Mouse (Mus musculus): ENCODE results near the gene Pnma1. TPM values are rescaled to one million over a fixed set of nuclear protein-coding genes. Genes with fewer than 3 reads are reported as not detected.

Pnma1 gene
- polyA plus RNA-seq, 1 experiment = 0.04 TPM

DNA sequence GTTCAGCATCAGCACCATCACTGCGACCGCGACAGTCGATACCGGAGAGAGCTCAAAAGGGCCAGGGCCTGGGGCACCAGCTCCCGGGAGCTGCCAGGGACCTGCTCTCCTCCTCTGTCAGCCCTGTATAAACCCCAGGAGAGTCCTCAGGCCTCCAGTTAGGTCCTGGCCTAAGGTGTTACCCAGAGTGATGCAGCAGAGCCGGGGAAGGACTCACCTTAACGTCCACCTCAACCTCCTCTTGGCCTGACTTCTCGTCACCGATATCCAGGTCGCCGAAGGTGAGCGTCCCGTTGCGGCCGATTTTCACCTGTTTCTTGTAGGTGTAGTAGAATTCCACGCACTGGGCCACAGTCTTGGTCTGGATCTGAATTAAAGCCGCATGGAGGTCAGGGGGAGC lies 7.9 kb upstream of the Pnma1 start:
- Histone ChIP-seq H3K36me3 (replicated peaks; ENCODE audit: low read length) (peaks cover 99% of the 10 kb centered on the region), H3K9me3 (no peaks in the 10 kb centered on the region), H3K4me1 (peaks cover 34% of the 10 kb centered on the region), H3K27me3 (replicated peaks) (no peaks in the 10 kb centered on the region), H3K4me3 (replicated peaks) (no peak overlapping the region)
- TF ChIP-seq GATA1 (IDR thresholded peaks at IDR 0.05; ENCODE audit: borderline replicate concordance, low read length) (no peak), FLI1 (IDR thresholded peaks at IDR 0.05; ENCODE audit: low read length) (no peak)

DNA sequence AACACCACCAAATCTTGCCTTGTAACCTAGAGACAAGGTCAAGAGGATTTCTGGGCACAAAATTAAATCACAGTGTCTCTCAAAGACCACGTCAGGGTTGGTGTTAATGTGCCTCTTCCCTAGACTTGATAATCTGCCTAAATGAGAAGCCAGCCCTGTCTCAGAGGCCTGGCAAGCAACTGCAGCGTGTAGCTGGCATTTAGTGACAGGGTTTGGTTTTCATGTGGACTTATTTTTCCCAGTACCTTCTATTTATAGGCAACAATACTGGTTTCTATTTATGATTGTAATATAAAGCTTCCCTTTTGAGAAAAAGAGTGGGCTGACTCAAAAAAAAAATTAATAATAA lies 7.2 kb upstream of the Pnma1 start:
- TF ChIP-seq FLI1 (IDR thresholded peaks at IDR 0.05; ENCODE audit: low read length) (no peak), GATA1 (IDR thresholded peaks at IDR 0.05; ENCODE audit: borderline replicate concordance, low read length) (no peak)
- no peaks in the 10 kb centered on the region for H3K27me3 ChIP-seq (replicated peaks)
- H3K4me1 ChIP-seq = peaks cover 37% of the 10 kb centered on the region
- H3K9me3 ChIP-seq = no peaks in the 10 kb centered on the region
- peaks cover 99% of the 10 kb centered on the region for H3K36me3 ChIP-seq (replicated peaks; ENCODE audit: low read length)
- H3K4me3 ChIP-seq (replicated peaks) = no peak overlapping the region

DNA sequence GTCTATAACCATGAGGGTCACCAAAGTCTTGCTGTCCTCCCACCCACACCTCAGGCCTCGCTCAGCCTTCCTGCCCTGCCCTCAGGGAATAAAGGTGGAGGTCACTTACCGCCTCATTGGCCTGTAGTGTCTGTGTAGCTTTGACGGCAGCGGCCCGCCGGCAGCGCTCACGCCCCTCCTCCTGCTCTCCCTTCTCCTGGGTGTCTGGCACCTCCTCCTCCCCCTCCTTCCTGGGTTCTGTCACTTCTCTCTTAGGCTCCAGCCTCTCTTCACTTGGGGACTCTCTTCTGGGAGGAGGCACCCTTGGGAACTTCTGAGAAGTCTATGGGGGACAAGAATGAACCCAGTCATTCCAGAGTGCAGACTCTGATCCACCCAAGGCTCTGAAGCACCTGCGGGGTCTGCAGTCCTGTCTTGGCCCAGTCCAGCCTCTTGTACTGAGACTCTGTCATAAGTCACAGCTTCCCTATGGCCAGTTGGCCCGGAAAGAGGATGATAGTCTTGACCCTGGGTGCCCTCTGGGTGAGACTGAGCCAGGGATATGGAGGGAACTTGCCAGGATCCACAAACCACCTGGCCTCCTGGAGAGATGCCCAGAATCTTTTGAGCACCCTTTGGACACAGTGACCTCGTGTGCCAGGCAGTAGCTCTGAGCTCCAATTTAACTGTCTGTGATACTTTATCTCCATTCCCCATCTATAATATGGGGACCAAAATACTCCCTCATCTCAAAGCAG lies 6.7 kb upstream of the Pnma1 start:
- no peak overlapping the region for H3K4me3 ChIP-seq (replicated peaks)
- peaks cover 39% of the 10 kb centered on the region for H3K4me1 ChIP-seq
- no peaks in the 10 kb centered on the region for H3K27me3 ChIP-seq (replicated peaks)
- H3K9me3 ChIP-seq = no peaks in the 10 kb centered on the region
- peaks cover 99% of the 10 kb centered on the region for H3K36me3 ChIP-seq (replicated peaks; ENCODE audit: low read length)
- TF ChIP-seq FLI1 (IDR thresholded peaks at IDR 0.05; ENCODE audit: low read length) (no peak), GATA1 (IDR thresholded peaks at IDR 0.05; ENCODE audit: borderline replicate concordance, low read length) (no peak)

DNA sequence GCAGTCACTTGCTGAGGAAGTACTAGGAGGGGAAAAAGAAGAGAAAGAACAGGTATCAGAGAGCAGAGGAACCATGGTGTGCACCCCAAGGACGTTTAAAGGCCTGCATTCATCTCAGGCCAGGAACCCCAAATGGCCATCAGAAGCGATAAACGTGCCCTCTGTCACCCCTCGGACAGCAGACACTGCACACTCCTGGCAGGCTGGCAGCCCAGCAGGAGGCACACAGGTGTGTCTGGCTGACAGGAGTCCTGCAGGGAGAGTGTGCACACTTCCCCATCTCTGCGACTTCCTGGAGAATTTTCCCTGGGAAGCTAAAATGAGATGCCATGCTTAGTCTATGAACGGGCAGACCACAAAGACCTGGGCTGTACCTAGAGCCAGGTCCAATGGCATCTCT lies 5.1 kb upstream of the Pnma1 start:
- H3K4me3 ChIP-seq (replicated peaks) = no peak overlapping the region
- TF ChIP-seq FLI1 (IDR thresholded peaks at IDR 0.05; ENCODE audit: low read length) = no peak
- no peak for TF ChIP-seq GATA1 (IDR thresholded peaks at IDR 0.05; ENCODE audit: borderline replicate concordance, low read length)
- H3K9me3 ChIP-seq = no peaks in the 10 kb centered on the region
- peaks cover 31% of the 10 kb centered on the region for H3K4me1 ChIP-seq
- peaks cover 97% of the 10 kb centered on the region for H3K36me3 ChIP-seq (replicated peaks; ENCODE audit: low read length)
- no peaks in the 10 kb centered on the region for H3K27me3 ChIP-seq (replicated peaks)

DNA sequence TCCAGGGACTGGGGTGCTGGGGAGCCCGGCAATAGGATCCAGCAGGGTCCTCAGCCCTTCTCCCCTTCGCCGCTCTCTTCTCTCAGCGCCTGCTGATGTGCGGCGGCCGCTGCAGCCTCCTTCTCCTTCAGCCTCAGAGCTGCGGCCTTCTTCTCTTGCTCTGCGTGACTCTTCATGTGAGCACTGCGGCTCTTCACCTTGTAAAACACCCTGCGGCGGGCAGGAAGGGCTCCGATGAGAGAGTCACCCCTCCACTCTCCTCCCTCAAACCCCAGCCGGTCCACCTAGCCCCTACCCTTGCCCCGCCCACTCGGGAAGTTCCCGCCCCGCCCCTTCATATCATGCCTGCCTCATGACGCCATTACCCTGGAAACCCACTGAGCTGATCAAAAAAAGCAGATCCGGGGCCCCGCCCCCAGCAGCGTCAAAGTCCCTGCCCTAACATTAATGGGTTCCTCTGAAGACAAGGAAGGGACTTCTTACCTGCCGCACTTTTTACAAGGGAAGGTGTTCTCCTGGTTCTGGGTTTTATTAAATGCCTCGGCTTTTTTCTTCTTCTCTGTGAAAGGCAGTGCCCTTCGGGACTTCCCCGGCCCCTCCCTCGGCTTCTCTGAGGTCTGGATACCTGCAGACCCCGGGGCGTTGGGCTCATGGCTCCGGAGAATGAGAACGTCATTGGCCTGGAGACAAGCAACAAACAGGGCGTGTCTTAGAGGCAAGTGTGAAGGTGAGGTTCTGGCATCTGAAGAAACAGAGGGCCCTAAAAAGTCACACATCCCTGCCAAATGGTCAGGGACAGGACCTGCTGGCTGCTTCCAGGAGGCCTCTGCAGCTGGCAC lies 4.3 kb upstream of the Pnma1 start:
- TF ChIP-seq GATA1 (IDR thresholded peaks at IDR 0.05; ENCODE audit: borderline replicate concordance, low read length) (no peak), FLI1 (IDR thresholded peaks at IDR 0.05; ENCODE audit: low read length) (no peak)
- H3K27me3 ChIP-seq (replicated peaks) = no peaks in the 10 kb centered on the region
- H3K4me1 ChIP-seq = peaks cover 25% of the 10 kb centered on the region
- peaks cover 97% of the 10 kb centered on the region for H3K36me3 ChIP-seq (replicated peaks; ENCODE audit: low read length)
- no peak overlapping the region for H3K4me3 ChIP-seq (replicated peaks)
- H3K9me3 ChIP-seq = no peaks in the 10 kb centered on the region

DNA sequence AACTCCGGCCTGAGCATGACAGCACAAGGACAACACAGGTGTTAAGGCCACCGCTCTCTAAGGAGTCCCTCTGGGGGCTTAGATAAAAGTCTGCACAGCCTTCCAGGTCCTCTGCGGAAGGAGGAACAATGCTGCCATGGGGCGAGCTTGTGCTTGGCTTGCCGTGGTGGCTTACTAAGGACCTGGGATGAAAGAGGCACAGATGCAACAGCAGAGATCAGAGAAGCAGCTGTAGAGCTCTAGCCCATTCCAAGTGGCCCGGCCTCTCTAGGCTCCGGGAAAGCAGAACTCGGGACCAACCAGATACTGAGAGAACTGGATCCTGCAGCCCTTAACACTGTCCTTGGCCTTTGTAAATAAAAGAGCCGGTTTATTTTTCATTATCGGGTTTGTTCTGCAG lies 3.6 kb upstream of the Pnma1 start:
- TF ChIP-seq FLI1 (IDR thresholded peaks at IDR 0.05; ENCODE audit: low read length) = no peak
- TF ChIP-seq GATA1 (IDR thresholded peaks at IDR 0.05; ENCODE audit: borderline replicate concordance, low read length) = no peak
- Histone ChIP-seq H3K4me3 (replicated peaks) (no peak overlapping the region), H3K4me1 (peaks cover 25% of the 10 kb centered on the region), H3K27me3 (replicated peaks) (no peaks in the 10 kb centered on the region), H3K9me3 (no peaks in the 10 kb centered on the region), H3K36me3 (replicated peaks; ENCODE audit: low read length) (peaks cover 97% of the 10 kb centered on the region)

DNA sequence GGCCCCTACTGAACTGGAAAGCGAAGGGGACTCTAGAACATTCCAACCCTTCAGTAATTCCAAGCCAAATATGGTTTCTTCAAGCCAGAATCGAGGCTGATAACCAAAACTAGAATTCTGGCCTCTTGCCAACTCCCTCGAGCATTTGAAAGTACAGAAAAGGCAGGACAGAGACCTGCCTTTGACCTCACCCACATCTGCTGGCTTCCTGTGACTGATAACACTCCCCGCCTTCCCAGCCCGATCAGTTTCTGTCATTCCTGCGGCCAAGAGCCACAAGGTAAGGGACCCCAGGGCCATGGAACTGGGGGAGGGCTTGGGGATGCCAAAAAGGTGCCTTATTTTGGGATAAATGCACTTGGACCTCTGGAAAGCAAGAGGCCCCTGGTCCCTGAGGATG lies 2.7 kb upstream of the Pnma1 start:
- Histone ChIP-seq H3K4me1 (peaks cover 31% of the 10 kb centered on the region), H3K9me3 (no peaks in the 10 kb centered on the region), H3K36me3 (replicated peaks; ENCODE audit: low read length) (peaks cover 93% of the 10 kb centered on the region), H3K4me3 (replicated peaks) (no peak overlapping the region), H3K27me3 (replicated peaks) (no peaks in the 10 kb centered on the region)
- TF ChIP-seq GATA1 (IDR thresholded peaks at IDR 0.05; ENCODE audit: borderline replicate concordance, low read length) (no peak), FLI1 (IDR thresholded peaks at IDR 0.05; ENCODE audit: low read length) (no peak)

DNA sequence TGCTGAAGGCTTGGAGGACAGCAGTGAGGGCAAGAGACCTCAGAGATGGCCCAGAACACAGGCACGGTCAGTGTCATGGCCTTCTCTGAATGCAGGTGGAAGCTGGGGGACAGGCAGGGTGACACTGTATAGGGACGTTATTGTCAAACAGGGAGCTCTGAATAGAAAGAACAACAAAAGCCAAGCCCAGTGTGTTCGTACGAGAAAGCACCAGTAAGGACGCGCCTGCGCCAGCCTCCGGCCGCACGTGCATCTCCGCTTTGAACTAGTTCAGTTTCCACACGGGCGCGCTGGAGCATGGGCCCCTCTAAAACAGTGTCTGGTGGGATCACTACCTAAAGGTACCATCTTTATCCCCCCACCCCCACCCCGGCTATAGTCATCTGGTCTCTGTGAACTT lies 1.7 kb upstream of the Pnma1 start:
- peaks cover 31% of the 10 kb centered on the region for H3K4me1 ChIP-seq

DNA sequence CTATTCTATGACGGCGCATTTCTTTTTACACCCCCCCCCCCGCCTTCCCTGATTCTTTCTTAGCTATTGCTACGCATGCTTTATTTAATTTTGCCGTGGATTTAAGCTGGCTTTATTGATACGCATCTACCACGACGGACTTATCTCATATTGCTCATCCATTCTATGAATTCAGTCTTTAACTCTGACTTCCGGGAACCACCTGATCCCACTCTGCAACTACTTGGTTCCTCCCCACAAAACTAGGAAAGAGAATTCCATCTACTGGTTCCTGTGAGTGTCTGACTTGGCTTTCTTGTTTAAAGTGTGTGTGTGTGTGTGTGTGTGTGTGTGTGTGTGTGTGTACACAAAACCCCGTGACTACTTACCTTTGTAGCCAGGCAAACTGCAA lies 328 bp upstream of the Pnma1 start:
- no peak for TF ChIP-seq GATA1 (IDR thresholded peaks at IDR 0.05; ENCODE audit: borderline replicate concordance, low read length)
- TF ChIP-seq FLI1 (IDR thresholded peaks at IDR 0.05; ENCODE audit: low read length) = no peak
- Histone ChIP-seq H3K36me3 (replicated peaks; ENCODE audit: low read length) (peaks cover 71% of the 10 kb centered on the region), H3K9me3 (no peaks in the 10 kb centered on the region), H3K4me3 (replicated peaks) (no peak overlapping the region), H3K4me1 (peaks cover 28% of the 10 kb centered on the region), H3K27me3 (replicated peaks) (no peaks in the 10 kb centered on the region)

More for the DNA sequence above, 1.7 kb upstream of the Pnma1 start:
- Histone ChIP-seq H3K36me3 (replicated peaks; ENCODE audit: low read length) (peaks cover 84% of the 10 kb centered on the region), H3K27me3 (replicated peaks) (no peaks in the 10 kb centered on the region), H3K4me3 (replicated peaks) (no peak overlapping the region), H3K9me3 (no peaks in the 10 kb centered on the region)
- TF ChIP-seq GATA1 (IDR thresholded peaks at IDR 0.05; ENCODE audit: borderline replicate concordance, low read length) (no peak), FLI1 (IDR thresholded peaks at IDR 0.05; ENCODE audit: low read length) (no peak)

Data from megakaryocyte, embryonic 14.5 days (primary cell).